Mouse (Mus musculus): ENCODE results near the gene Gtsf1l. TPM values are rescaled to one million over a fixed set of nuclear protein-coding genes. Genes with fewer than 3 reads are reported as not detected.

Gene Gtsf1l
- total and polyA plus RNA-seq, 3 experiments: 0.68 TPM; not detected in 2

DNA sequence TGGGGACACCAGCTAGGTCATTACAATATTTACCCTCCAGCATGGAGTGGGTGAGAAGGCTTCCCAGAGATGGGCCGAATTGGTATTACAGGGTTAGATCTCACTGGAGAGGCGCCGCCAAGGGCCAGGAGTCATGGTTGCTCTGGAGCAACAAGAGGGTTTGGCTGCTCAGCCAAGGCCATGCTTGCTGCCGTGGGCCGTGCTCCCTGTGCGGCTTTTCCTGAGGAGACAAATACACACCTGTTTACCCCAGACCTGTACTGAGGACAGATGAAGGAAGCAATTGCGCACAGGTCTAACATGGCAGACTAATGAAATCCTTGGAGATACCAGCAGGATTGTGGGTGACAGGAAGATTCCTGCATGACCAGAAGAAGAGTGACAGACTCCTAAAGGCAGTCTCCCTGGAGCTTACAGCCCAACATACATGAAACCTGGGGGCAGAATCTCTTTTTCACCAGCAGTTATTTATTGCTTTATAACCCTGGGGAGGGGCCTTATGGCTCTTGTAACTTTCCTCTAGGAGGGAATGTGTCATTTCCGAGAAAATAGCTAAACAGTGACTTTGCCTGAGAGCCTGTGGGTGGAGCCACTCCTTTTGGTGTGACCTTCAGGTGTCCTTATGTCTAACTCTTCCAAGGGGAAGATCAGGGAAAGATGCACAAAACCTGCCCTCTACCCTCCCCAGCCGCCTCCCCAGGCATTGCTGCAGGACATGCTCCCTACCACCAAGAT, 14.5 kb downstream of the Gtsf1l start:
- Histone ChIP-seq H3K27me3 (ENCODE audit: control insufficient read depth, insufficient read depth, low read length) (no peaks in the 10 kb centered on the region), H3K79me2 (replicated peaks; ENCODE audit: control insufficient read depth, insufficient read depth, low read length) (no peaks in the 10 kb centered on the region), H3K9ac (ENCODE audit: low read depth, low read length) (no peak overlapping the region), H3K27ac (no peak overlapping the region), H3K36me3 (ENCODE audit: control insufficient read depth, insufficient read depth, low read length) (no peaks in the 10 kb centered on the region), H3K4me3 (no peak overlapping the region), H3K4me1 (ENCODE audit: control insufficient read depth, insufficient read depth, low read length) (no peaks in the 10 kb centered on the region)
- no peak for TF ChIP-seq EP300 (IDR thresholded peaks at IDR 0.05; ENCODE audit: insufficient read depth, low read depth, low read length)
- TF ChIP-seq POLR2A (IDR thresholded peaks at IDR 0.05; ENCODE audit: insufficient read depth, low read depth, low read length): no peak
- TF ChIP-seq CTCF (IDR thresholded peaks at IDR 0.05): no peak
- WGBS: 94% methylated on average over 9 of the region's 9 CpGs
- no peak for DNase-seq
- intact Hi-C loops (cut with DNase I): no loop called here

DNA sequence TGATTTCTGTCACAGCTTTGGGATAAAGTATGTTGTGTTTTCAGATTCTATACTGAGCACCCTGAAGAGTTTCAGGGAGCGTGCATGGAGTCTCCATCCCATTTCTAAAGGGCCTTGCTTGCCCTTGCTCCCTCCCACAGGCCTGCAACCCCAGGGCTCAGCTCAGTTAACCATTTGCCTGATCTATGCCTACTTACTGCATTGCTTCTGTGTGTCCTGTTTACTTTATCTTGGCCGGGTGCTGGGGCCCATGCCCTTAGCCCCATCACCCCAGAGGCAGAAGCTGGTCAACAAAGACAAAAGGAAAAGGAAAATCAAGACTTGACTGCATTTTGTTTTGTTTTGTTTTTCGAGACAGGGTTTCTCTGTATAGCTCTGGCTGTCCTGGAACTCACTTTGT, 16.1 kb downstream of the Gtsf1l start:
- Histone ChIP-seq H3K79me2 (replicated peaks; ENCODE audit: control insufficient read depth, insufficient read depth, low read length) (no peaks in the 10 kb centered on the region), H3K4me3 (no peak overlapping the region), H3K36me3 (ENCODE audit: control insufficient read depth, insufficient read depth, low read length) (no peaks in the 10 kb centered on the region), H3K27ac (no peak overlapping the region), H3K4me1 (ENCODE audit: control insufficient read depth, insufficient read depth, low read length) (no peaks in the 10 kb centered on the region), H3K27me3 (ENCODE audit: control insufficient read depth, insufficient read depth, low read length) (no peaks in the 10 kb centered on the region), H3K9ac (ENCODE audit: low read depth, low read length) (no peak overlapping the region)
- TF ChIP-seq POLR2A (IDR thresholded peaks at IDR 0.05; ENCODE audit: insufficient read depth, low read depth, low read length): no peak
- no peak for TF ChIP-seq EP300 (IDR thresholded peaks at IDR 0.05; ENCODE audit: insufficient read depth, low read depth, low read length)
- TF ChIP-seq CTCF (IDR thresholded peaks at IDR 0.05): no peak
- WGBS: 73% methylated on average over 3 of the region's 3 CpGs
- no peak for DNase-seq
- intact Hi-C loops (cut with DNase I): no loop called here

DNA sequence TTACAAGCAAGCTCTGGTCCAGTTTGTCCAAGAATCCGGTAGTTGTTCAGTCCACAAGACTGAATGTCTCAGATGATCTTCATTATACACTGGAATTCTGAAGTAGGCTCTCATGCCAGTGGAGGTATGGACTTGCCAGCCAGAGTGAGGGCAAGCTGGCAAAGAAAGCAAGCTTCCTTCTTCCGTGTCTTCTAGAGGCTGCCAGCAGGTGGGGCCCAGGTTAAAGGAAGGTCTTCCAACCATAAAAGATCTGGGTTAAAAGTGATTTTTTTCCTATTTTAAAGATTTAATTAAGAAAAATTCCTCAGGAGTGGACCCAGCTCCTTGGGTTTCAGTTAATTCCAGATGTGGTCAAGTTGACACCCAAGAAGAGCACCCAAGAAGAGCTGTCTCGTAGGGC, 17.4 kb downstream of the Gtsf1l start:
- no peaks in the 10 kb centered on the region for H3K27me3 ChIP-seq (ENCODE audit: control insufficient read depth, insufficient read depth, low read length)
- no peaks in the 10 kb centered on the region for H3K4me1 ChIP-seq (ENCODE audit: control insufficient read depth, insufficient read depth, low read length)
- 83% methylated on average over 3 of the region's 3 CpGs for WGBS
- no peak for TF ChIP-seq POLR2A (IDR thresholded peaks at IDR 0.05; ENCODE audit: insufficient read depth, low read depth, low read length)
- no peak for TF ChIP-seq EP300 (IDR thresholded peaks at IDR 0.05; ENCODE audit: insufficient read depth, low read depth, low read length)
- TF ChIP-seq CTCF (IDR thresholded peaks at IDR 0.05): no peak
- no peak for DNase-seq
- H3K27ac ChIP-seq: no peak overlapping the region
- H3K79me2 ChIP-seq (replicated peaks; ENCODE audit: control insufficient read depth, insufficient read depth, low read length): no peaks in the 10 kb centered on the region
- H3K36me3 ChIP-seq (ENCODE audit: control insufficient read depth, insufficient read depth, low read length): no peaks in the 10 kb centered on the region
- H3K9ac ChIP-seq (ENCODE audit: low read depth, low read length): no peak overlapping the region
- intact Hi-C loops (cut with DNase I): no loop called here
- H3K4me3 ChIP-seq: no peak overlapping the region

DNA sequence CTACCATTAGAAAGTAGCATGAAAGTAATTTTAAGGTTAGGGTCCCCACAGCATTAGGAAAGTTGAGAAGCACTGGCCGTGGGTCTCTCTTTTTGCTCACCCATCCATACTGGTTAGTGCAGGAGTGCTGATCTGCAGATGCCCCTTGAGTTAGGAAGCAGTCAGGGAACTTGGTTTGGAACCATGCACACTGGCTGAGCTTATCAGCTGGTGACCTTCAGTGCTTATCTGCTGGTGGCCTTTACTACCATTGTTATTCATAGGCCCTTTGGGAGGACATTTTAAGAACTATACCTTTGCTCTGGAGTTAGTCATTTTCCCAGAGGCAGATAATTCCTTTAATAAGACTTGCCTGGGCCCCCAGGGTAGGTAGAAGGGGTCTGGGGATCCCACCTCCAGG, 20.4 kb downstream of the Gtsf1l start:
- Histone ChIP-seq H3K9ac (ENCODE audit: low read depth, low read length) (no peak overlapping the region), H3K27me3 (ENCODE audit: control insufficient read depth, insufficient read depth, low read length) (no peaks in the 10 kb centered on the region), H3K4me3 (no peak overlapping the region), H3K27ac (no peak overlapping the region), H3K4me1 (ENCODE audit: control insufficient read depth, insufficient read depth, low read length) (no peaks in the 10 kb centered on the region), H3K79me2 (replicated peaks; ENCODE audit: control insufficient read depth, insufficient read depth, low read length) (no peaks in the 10 kb centered on the region), H3K36me3 (ENCODE audit: control insufficient read depth, insufficient read depth, low read length) (no peaks in the 10 kb centered on the region)
- TF ChIP-seq EP300 (IDR thresholded peaks at IDR 0.05; ENCODE audit: insufficient read depth, low read depth, low read length): no peak
- no peak for TF ChIP-seq POLR2A (IDR thresholded peaks at IDR 0.05; ENCODE audit: insufficient read depth, low read depth, low read length)
- no peak for TF ChIP-seq CTCF (IDR thresholded peaks at IDR 0.05)
- intact Hi-C loops (cut with DNase I): no loop called here
- DNase-seq: no peak
- WGBS: 82% methylated on average over 1 of the region's 1 CpGs

DNA sequence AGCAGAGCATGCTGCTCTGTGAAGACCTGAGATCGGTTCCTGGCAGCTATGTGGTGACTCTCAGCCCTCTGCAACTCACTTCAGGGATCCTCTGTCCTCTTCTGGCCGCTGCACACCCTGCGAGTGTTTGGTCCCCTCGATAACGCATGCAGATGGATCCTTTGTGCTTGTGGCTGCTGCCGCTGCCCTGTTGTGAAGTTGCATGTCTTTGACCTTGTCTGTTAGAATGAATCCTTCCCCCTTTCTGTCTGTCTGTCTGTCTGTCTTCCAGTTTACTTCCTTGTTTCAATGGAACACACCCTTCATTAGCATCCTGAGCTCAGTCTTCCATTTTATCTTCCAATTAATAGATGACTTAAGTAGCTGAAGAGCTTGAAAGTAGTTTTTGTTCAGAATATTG, 21.3 kb downstream of the Gtsf1l start:
- WGBS: 92% methylated on average over 6 of the region's 6 CpGs
- no peak for DNase-seq
- no peaks in the 10 kb centered on the region for H3K36me3 ChIP-seq (ENCODE audit: control insufficient read depth, insufficient read depth, low read length)
- H3K27me3 ChIP-seq (ENCODE audit: control insufficient read depth, insufficient read depth, low read length): no peaks in the 10 kb centered on the region
- no peaks in the 10 kb centered on the region for H3K4me1 ChIP-seq (ENCODE audit: control insufficient read depth, insufficient read depth, low read length)
- H3K27ac ChIP-seq: no peak overlapping the region
- H3K79me2 ChIP-seq (replicated peaks; ENCODE audit: control insufficient read depth, insufficient read depth, low read length): no peaks in the 10 kb centered on the region
- no peak overlapping the region for H3K4me3 ChIP-seq
- TF ChIP-seq EP300 (IDR thresholded peaks at IDR 0.05; ENCODE audit: insufficient read depth, low read depth, low read length): no peak
- no peak for TF ChIP-seq CTCF (IDR thresholded peaks at IDR 0.05)
- no peak for TF ChIP-seq POLR2A (IDR thresholded peaks at IDR 0.05; ENCODE audit: insufficient read depth, low read depth, low read length)
- intact Hi-C loops (cut with DNase I): no loop called here
- no peak overlapping the region for H3K9ac ChIP-seq (ENCODE audit: low read depth, low read length)

DNA sequence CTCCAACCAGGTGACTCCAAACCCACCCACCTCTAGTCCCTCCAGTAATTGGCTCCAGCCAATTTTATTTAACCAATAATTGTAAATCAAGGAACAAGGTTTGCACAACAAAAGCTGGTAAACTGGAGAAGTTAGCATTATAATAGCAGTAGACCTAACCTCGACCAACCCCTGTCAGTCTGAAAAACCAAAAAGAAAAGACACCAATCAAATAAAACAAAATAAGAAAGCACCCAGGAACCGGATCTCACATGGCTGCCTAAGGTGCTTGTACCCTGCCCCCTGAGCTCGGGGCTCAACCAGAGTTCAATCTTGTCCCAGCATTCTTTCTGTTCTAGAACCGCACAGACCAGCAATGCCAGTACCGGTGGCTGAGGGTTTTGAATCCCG, 25.5 kb downstream of the Gtsf1l start:
- DNase-seq: no peak
- TF ChIP-seq POLR2A (IDR thresholded peaks at IDR 0.05; ENCODE audit: insufficient read depth, low read depth, low read length) (no peak), EP300 (IDR thresholded peaks at IDR 0.05; ENCODE audit: insufficient read depth, low read depth, low read length) (no peak), CTCF (IDR thresholded peaks at IDR 0.05) (no peak)
- intact Hi-C loops (cut with DNase I): no loop called here
- H3K27ac ChIP-seq: no peak overlapping the region
- 90% methylated on average over 6 of the region's 6 CpGs for WGBS
- H3K27me3 ChIP-seq (ENCODE audit: control insufficient read depth, insufficient read depth, low read length): no peaks in the 10 kb centered on the region
- H3K9ac ChIP-seq (ENCODE audit: low read depth, low read length): no peak overlapping the region
- H3K4me3 ChIP-seq: no peak overlapping the region
- no peaks in the 10 kb centered on the region for H3K79me2 ChIP-seq (replicated peaks; ENCODE audit: control insufficient read depth, insufficient read depth, low read length)
- H3K36me3 ChIP-seq (ENCODE audit: control insufficient read depth, insufficient read depth, low read length): no peaks in the 10 kb centered on the region
- H3K4me1 ChIP-seq (ENCODE audit: control insufficient read depth, insufficient read depth, low read length): no peaks in the 10 kb centered on the region

Measured in heart, adult 2 months (tissue).